8 mouse cellular contexts compared by ENCODE assay signal in the genomic region with DNA sequence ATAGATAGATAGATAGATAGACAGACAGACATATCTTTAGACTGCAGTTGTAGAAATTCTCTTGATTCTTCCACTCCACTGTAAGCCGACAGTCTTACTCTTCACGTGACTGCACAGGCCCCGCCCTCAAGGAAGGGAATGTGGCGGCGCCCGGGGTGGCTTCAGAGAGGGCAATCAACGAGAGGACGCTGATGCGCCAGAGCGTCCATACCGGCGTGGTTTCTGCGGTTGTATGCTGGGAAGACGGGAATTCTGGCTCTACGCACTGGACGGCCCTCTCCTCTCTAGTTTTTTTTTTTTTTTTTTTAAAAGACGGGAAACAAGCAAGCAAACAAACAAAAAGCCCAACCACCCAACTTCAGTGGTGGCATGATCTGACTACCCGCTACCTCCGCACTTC. TPM values are rescaled to one million over a fixed set of nuclear protein-coding genes. Genes with fewer than 3 reads are reported as not detected.
DNase-seq lines count a peak whose midpoint lies in the region; ATAC-seq and TF ChIP-seq lines count a peak whose summit lies in the region.

No protein-coding gene starts in this region.

- TF ChIP-seq CTCF in gastrocnemius, adult 2 months (IDR thresholded peaks at IDR 0.05): no peak
- no peak for TF ChIP-seq CTCF in hindbrain, postnatal 0 days (IDR thresholded peaks at IDR 0.05; ENCODE audit: low read depth)
- TF ChIP-seq CTCF in left cerebral cortex, adult 2 months (IDR thresholded peaks at IDR 0.05): no peak

- peaks cover 9% of the 10 kb centered on the region for H3K4me1 ChIP-seq in hindbrain, postnatal 0 days (ENCODE audit: insufficient read depth, low read length)

- H3K4me3 ChIP-seq in gastrocnemius, adult 2 months: peak overlapping the region; percentile 77
- peak overlapping the region; percentile 40 for H3K4me3 ChIP-seq in hindbrain, postnatal 0 days (ENCODE audit: low read length)
- H3K4me3 ChIP-seq in left cerebral cortex, adult 2 months: peak overlapping the region; percentile 55
- peak overlapping the region; percentile 46 for H3K4me3 ChIP-seq in macrophage (ENCODE audit: inconsistent target)

- no peaks in the 10 kb centered on the region for H3K36me3 ChIP-seq in hindbrain, postnatal 0 days (ENCODE audit: insufficient read depth, low read length)
- no peaks in the 10 kb centered on the region for H3K36me3 ChIP-seq in macrophage (ENCODE audit: inconsistent target)

- peak; percentile 55 for ATAC-seq in activated CD4-positive, CD25-positive, alpha-beta regulatory T cell, adult 4 months
- peak; percentile 60 for ATAC-seq in common myeloid progenitor, adult 5-6 weeks (replicated peaks; ENCODE audit: low read depth, poor library complexity, severe bottlenecking)
- peak; percentile 87 for ATAC-seq in hindbrain, postnatal 0 days

- H3K27me3 ChIP-seq in hindbrain, postnatal 0 days (ENCODE audit: insufficient read depth, low read length): no peaks in the 10 kb centered on the region

- no peaks in the 10 kb centered on the region for H3K9me3 ChIP-seq in hindbrain, postnatal 0 days (ENCODE audit: low read length)

- WGBS in hindbrain, postnatal 0 days: under 1% methylated on average over 19 of the region's 19 CpGs
- WGBS in macrophage (ENCODE audit: missing documents): 1% methylated on average over 18 of the region's 19 CpGs

- peak overlapping the region; percentile 92 for H3K27ac ChIP-seq in gastrocnemius, adult 2 months
- H3K27ac ChIP-seq in hindbrain, postnatal 0 days: peak overlapping the region; percentile 70
- H3K27ac ChIP-seq in left cerebral cortex, adult 2 months: peak overlapping the region; percentile 74
- H3K27ac ChIP-seq in macrophage: no peak overlapping the region

- intact Hi-C loops in gastrocnemius, adult 2 months (cut with DNase I): loop anchor here (10.0 kb wide), 1 partner anchor 167 kb away; a partner anchor contains a TSS
- intact Hi-C loops in left cerebral cortex, adult 2 months (cut with DNase I): loop anchor here (1.0 to 10.0 kb wide), 4 partner anchors 257 to 827 kb away; a partner anchor contains a TSS

- peak overlapping the region; percentile 67 for H3K4me2 ChIP-seq in hindbrain, postnatal 0 days (ENCODE audit: low read depth, low read length)

- peaks cover 1% of the 10 kb centered on the region; the same call in 1 of the 2 replicates for H3K79me2 ChIP-seq in macrophage (ENCODE audit: inconsistent target)

- DNase-seq in gastrocnemius, adult 2 months: peak; percentile 95
- peak; percentile 97 for DNase-seq in hindbrain, postnatal 0 days (ENCODE audit: low spot score)
- DNase-seq in left cerebral cortex, adult 2 months (ENCODE audit: extremely low spot score in 1 of 2, low spot score in 2 of 2): peak; percentile 89 to 90
- peak; percentile 94 for DNase-seq in right cerebral cortex, adult 18-20 months
- peak; percentile 67 for DNase-seq in urinary bladder, adult 2 months (ENCODE audit: low spot score)

- H3K9ac ChIP-seq in hindbrain, postnatal 0 days (replicated peaks; ENCODE audit: low read length): peak overlapping the region; percentile 56

RNA-seq across cellular contexts. Expression of a gene that starts 4.9 kb away (rescaled TPM):
- polyA plus RNA-seq in activated CD4-positive, CD25-positive, alpha-beta regulatory T cell, adult 4 months (2017; shearing (Covaris generic)): 10 to 100 TPM in 1 of 2 experiments, 1 to 10 TPM in 1; 7.8 to 10.1 TPM
- 2.1 and 5.8 TPM in 2 replicates for total RNA-seq in common myeloid progenitor, adult 5-6 weeks (2017)
- total RNA-seq in gastrocnemius, adult 2 months (2021): 1 to 10 TPM; 2.0 to 2.4 TPM
- total RNA-seq in hindbrain, postnatal 0 days (2014; rRNA removed): 32.6 and 41.3 TPM in 2 replicates
- 27.3 and 27.6 TPM in 2 replicates for polyA plus RNA-seq in hindbrain, postnatal 0 days (2015; fragmentation: Nextera tagmentation; extraction: Ambion mirVana)
- total RNA-seq in left cerebral cortex, adult 2 months (2021): 10 to 100 TPM; 22.8 to 25.1 TPM
- 100 to 1,000 TPM in 6 of 26 experiments, 10 to 100 TPM in 20; 11.3 to 167 (median 61.2) TPM for total RNA-seq in macrophage (2018; cell fraction: chromatin; rRNA removed)
- total RNA-seq in macrophage (2018; cell fraction: cytosol; rRNA removed): 10 to 100 TPM in 25 of 26 experiments, 1 to 10 TPM in 1; 9.3 to 53.3 (median 22.2) TPM
- total RNA-seq in macrophage (2018; cell fraction: nucleus; rRNA removed): 100 to 1,000 TPM in 2 of 26 experiments, 10 to 100 TPM in 24; 16.9 to 121 (median 64.3) TPM
- 6.9 to 28.0 TPM (median 11.2 TPM) in 3 replicates for polyA plus RNA-seq in macrophage (2018)
- 16.6 and 17.1 TPM in 2 replicates for polyA plus RNA-seq in urinary bladder, adult 2 months (2012; rRNA removed)

RNA-seq across cellular contexts. Expression of a gene that starts 11.7 kb away (rescaled TPM):
- not detected for polyA plus RNA-seq in activated CD4-positive, CD25-positive, alpha-beta regulatory T cell, adult 4 months (2017; shearing (Covaris generic))
- total RNA-seq in common myeloid progenitor, adult 5-6 weeks (2017): not detected in 2 replicates
- 10 to 100 TPM; 12.5 to 15.5 TPM for total RNA-seq in gastrocnemius, adult 2 months (2021)
- 18.3 and 18.9 TPM in 2 replicates for total RNA-seq in hindbrain, postnatal 0 days (2014; rRNA removed)
- polyA plus RNA-seq in hindbrain, postnatal 0 days (2015; fragmentation: Nextera tagmentation; extraction: Ambion mirVana): 4.8 and 5.5 TPM in 2 replicates
- total RNA-seq in left cerebral cortex, adult 2 months (2021): 1 to 10 TPM; 4.9 to 6.8 TPM
- 1 to 10 TPM in 1 of 26 experiments, under 1 TPM in 1, not detected in 24; 0.25 to 4.5 TPM for total RNA-seq in macrophage (2018; cell fraction: chromatin; rRNA removed)
- total RNA-seq in macrophage (2018; cell fraction: cytosol; rRNA removed): under 1 TPM in 4 of 26 experiments, not detected in 22; under 0.01 to 0.05 (median 0.04) TPM
- under 1 TPM in 1 of 26 experiments, not detected in 25; 0.89 TPM for total RNA-seq in macrophage (2018; cell fraction: nucleus; rRNA removed)
- not detected in 3 replicates for polyA plus RNA-seq in macrophage (2018)
- polyA plus RNA-seq in urinary bladder, adult 2 months (2012; rRNA removed): 24.2 and 31.4 TPM in 2 replicates

RNA-seq across cellular contexts. Expression of a gene that starts 24.1 kb away (rescaled TPM):
- polyA plus RNA-seq in activated CD4-positive, CD25-positive, alpha-beta regulatory T cell, adult 4 months (2017; shearing (Covaris generic)): 1 to 10 TPM; 1.3 to 1.5 TPM
- total RNA-seq in common myeloid progenitor, adult 5-6 weeks (2017): 12.7 and 13.7 TPM in 2 replicates
- 1 to 10 TPM; 2.1 to 3.1 TPM for total RNA-seq in gastrocnemius, adult 2 months (2021)
- total RNA-seq in hindbrain, postnatal 0 days (2014; rRNA removed): 14.3 and 15.0 TPM in 2 replicates
- polyA plus RNA-seq in hindbrain, postnatal 0 days (2015; fragmentation: Nextera tagmentation; extraction: Ambion mirVana): 13.9 and 15.5 TPM in 2 replicates
- total RNA-seq in left cerebral cortex, adult 2 months (2021): 1 to 10 TPM; 4.5 to 6.5 TPM
- total RNA-seq in macrophage (2018; cell fraction: chromatin; rRNA removed): 10 to 100 TPM in 15 of 26 experiments, 1 to 10 TPM in 11; 1.6 to 24.0 (median 10.6) TPM
- total RNA-seq in macrophage (2018; cell fraction: cytosol; rRNA removed): 1 to 10 TPM in 5 of 26 experiments, under 1 TPM in 21; 0.23 to 1.5 (median 0.69) TPM
- total RNA-seq in macrophage (2018; cell fraction: nucleus; rRNA removed): 10 to 100 TPM in 6 of 26 experiments, 1 to 10 TPM in 20; 1.4 to 13.1 (median 6.2) TPM
- 1.0 to 2.2 TPM (median 1.2 TPM) in 3 replicates for polyA plus RNA-seq in macrophage (2018)
- 54.5 and 62.8 TPM in 2 replicates for polyA plus RNA-seq in urinary bladder, adult 2 months (2012; rRNA removed)

RNA-seq across cellular contexts. Expression of a gene that starts 30.8 kb away (rescaled TPM):
- polyA plus RNA-seq in activated CD4-positive, CD25-positive, alpha-beta regulatory T cell, adult 4 months (2017; shearing (Covaris generic)): 10 to 100 TPM; 65.0 to 75.8 TPM
- total RNA-seq in common myeloid progenitor, adult 5-6 weeks (2017): 296 and 373 TPM in 2 replicates
- 10 to 100 TPM; 38.7 to 46.2 TPM for total RNA-seq in gastrocnemius, adult 2 months (2021)
- 82.9 and 98.9 TPM in 2 replicates for total RNA-seq in hindbrain, postnatal 0 days (2014; rRNA removed)
- polyA plus RNA-seq in hindbrain, postnatal 0 days (2015; fragmentation: Nextera tagmentation; extraction: Ambion mirVana): 55.5 and 57.0 TPM in 2 replicates
- 100 to 1,000 TPM; 202 to 221 TPM for total RNA-seq in left cerebral cortex, adult 2 months (2021)
- 100 to 1,000 TPM; 261 to 678 (median 517) TPM for total RNA-seq in macrophage (2018; cell fraction: chromatin; rRNA removed)
- total RNA-seq in macrophage (2018; cell fraction: cytosol; rRNA removed): 10 to 100 TPM; 30.5 to 72.8 (median 48.5) TPM
- total RNA-seq in macrophage (2018; cell fraction: nucleus; rRNA removed): 100 to 1,000 TPM; 128 to 373 (median 223) TPM
- 79.3 to 119 TPM (median 83.4 TPM) in 3 replicates for polyA plus RNA-seq in macrophage (2018)
- 163 and 168 TPM in 2 replicates for polyA plus RNA-seq in urinary bladder, adult 2 months (2012; rRNA removed)

RNA-seq across cellular contexts. Expression of a gene that starts 43.8 kb away (rescaled TPM):
- 1 to 10 TPM in 1 of 2 experiments, not detected in 1; 1.7 TPM for polyA plus RNA-seq in activated CD4-positive, CD25-positive, alpha-beta regulatory T cell, adult 4 months (2017; shearing (Covaris generic))
- total RNA-seq in common myeloid progenitor, adult 5-6 weeks (2017): 3.2 and 4.4 TPM in 2 replicates
- 10 to 100 TPM; 14.2 to 15.1 TPM for total RNA-seq in gastrocnemius, adult 2 months (2021)
- 35.5 TPM in 2 replicates for total RNA-seq in hindbrain, postnatal 0 days (2014; rRNA removed)
- polyA plus RNA-seq in hindbrain, postnatal 0 days (2015; fragmentation: Nextera tagmentation; extraction: Ambion mirVana): 32.1 and 33.3 TPM in 2 replicates
- 10 to 100 TPM; 11.6 to 14.4 TPM for total RNA-seq in left cerebral cortex, adult 2 months (2021)
- 1 to 10 TPM in 8 of 26 experiments, under 1 TPM in 7, not detected in 11; 0.49 to 2.3 (median 1.0) TPM for total RNA-seq in macrophage (2018; cell fraction: chromatin; rRNA removed)
- total RNA-seq in macrophage (2018; cell fraction: cytosol; rRNA removed): 1 to 10 TPM in 23 of 26 experiments, under 1 TPM in 3; 0.86 to 3.2 (median 1.8) TPM
- 1 to 10 TPM in 16 of 26 experiments, under 1 TPM in 6, not detected in 4; 0.71 to 6.3 (median 1.3) TPM for total RNA-seq in macrophage (2018; cell fraction: nucleus; rRNA removed)
- polyA plus RNA-seq in macrophage (2018): 1.2 to 3.2 TPM (median 1.6 TPM) in 3 replicates
- 8.2 and 9.0 TPM in 2 replicates for polyA plus RNA-seq in urinary bladder, adult 2 months (2012; rRNA removed)
